Mouse (Mus musculus): Measurements from ENCODE around the gene Ubxn11. TPM values are rescaled to one million over a fixed set of nuclear protein-coding genes. Genes with fewer than 3 reads are reported as not detected.

Ubxn11 gene
- polyA plus RNA-seq, 1 experiment from 2014 or later: 4.3 TPM

DNA sequence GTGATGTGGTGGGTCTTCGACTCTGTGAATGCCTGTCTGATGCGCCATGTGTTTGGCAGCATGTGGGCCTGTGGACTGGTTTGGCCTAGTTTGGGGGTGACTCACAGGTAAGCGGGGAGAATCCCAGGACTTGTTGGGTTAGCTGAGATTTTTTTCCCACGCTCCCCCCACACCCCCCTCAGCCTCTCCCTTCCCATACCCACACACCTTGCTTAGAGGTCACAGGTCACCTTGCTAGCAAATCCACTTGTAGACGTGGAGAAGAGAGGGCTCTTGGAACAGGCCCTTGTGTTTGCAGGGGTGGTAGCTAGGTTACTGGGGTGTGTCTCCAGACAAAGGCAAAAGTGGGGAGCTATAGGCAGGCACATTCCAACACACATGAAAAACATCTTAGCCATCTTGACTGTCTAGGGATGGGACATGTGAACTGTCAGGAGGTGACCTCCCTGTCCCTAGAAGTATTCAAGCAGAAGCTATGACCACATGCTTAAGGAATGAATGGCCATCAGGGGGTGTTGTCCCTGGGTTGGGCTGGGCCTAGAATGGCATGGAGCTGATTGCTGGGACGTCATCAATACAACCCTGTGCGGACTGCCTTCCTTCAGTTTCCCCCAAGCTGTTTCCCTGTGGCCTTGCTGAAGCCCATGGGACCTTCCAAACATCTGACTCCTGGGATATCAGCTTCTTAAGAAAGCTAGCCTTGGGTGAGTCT is 34.4 kb upstream of the Ubxn11 start:
- Histone ChIP-seq H3K27ac (peak overlapping the region; percentile 61; the same call in 1 of the 2 replicates), H3K4me3 (replicated peaks) (no peak overlapping the region), H3K4me2 (peak overlapping the region; percentile 19; the same call in 1 of the 2 replicates), H3K9ac (no peak overlapping the region), H3K36me3 (no peaks in the 10 kb centered on the region), H3K9me3 (no peaks in the 10 kb centered on the region), H3K27me3 (replicated peaks) (no peaks in the 10 kb centered on the region; the same call in 1 of the 2 replicates), H3K4me1 (peaks cover 9% of the 10 kb centered on the region; the same call in 1 of the 2 replicates)
- ATAC-seq (ENCODE audit: insufficient read depth, low FRiP score, low read depth): 0 out of 2 replicates have a peak, but pooled peaks have one; percentile 37
- WGBS: 66% methylated on average over 7 of the region's 7 CpGs

DNA sequence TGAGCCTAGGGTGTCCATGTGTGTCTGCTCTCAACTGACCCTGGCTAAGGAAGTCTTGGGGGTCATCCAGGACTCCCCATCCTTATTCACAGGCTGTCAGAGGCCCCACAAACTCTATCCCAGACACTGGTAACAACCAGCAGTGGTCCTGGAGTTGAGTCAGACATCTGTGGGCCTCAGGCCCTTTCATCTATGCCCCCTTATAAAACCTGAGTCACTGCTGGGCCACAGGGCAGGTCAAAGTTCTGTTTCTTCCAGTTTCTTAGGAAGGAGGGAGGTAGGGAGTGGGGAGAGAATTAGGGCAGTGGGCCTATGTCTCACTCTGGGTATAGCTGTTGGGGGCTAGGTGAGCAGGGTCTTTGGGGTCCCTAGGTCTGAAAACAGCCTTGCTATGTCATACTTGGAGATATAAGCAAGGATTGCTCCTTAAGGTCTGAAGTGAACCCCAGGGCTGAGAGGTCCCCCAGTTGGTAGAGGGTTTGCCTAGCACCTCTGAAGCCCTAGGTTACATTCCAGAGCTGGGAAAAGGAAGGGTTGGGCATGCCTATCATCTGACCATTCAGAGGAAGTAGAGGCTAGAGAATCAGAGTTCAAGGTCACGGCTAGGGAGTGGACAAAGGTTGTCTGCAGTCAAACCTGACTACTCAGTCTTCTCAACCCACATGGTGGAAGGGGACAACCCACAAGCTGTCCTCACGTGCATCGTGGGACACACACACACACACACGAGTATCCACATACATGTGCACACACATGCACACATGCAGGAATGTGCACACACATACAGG is 33.4 kb upstream of the Ubxn11 start:
- 85% methylated on average over 4 of the region's 4 CpGs for WGBS
- H3K36me3 ChIP-seq: no peaks in the 10 kb centered on the region
- H3K4me1 ChIP-seq: peaks cover 9% of the 10 kb centered on the region; the same call in 1 of the 2 replicates
- no peak overlapping the region for H3K9ac ChIP-seq
- no peaks in the 10 kb centered on the region for H3K9me3 ChIP-seq
- H3K4me2 ChIP-seq: peak overlapping the region; percentile 19; the same call in 1 of the 2 replicates
- no peak for ATAC-seq (ENCODE audit: insufficient read depth, low FRiP score, low read depth)
- H3K4me3 ChIP-seq (replicated peaks): no peak overlapping the region
- no peaks in the 10 kb centered on the region; the same call in 1 of the 2 replicates for H3K27me3 ChIP-seq (replicated peaks)
- no peak overlapping the region for H3K27ac ChIP-seq

DNA sequence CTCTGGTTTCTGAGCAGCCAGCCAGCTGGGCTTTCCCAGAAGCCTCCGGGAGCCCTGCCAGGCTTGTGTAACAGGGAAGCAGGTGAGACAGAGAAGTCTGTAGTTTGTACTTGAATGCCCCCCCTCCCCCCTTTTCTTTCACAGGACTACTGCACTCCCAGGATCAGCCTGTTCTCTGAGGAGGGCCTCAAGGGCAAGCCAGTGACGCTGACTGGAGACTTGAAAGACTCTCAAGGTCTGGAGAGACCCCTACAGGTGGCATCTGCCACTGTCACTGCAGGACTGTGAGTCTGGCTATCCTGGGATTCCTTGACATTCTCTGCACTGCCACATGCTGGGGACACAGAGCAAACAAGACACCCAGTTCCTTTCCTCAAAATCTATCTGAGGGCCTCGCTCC is 23.7 kb upstream of the Ubxn11 start:
- ATAC-seq (ENCODE audit: insufficient read depth, low FRiP score, low read depth): no peak; the same call in 1 of the 2 replicates
- no peak overlapping the region for H3K4me3 ChIP-seq (replicated peaks)
- WGBS: 26% methylated on average over 3 of the region's 3 CpGs

DNA sequence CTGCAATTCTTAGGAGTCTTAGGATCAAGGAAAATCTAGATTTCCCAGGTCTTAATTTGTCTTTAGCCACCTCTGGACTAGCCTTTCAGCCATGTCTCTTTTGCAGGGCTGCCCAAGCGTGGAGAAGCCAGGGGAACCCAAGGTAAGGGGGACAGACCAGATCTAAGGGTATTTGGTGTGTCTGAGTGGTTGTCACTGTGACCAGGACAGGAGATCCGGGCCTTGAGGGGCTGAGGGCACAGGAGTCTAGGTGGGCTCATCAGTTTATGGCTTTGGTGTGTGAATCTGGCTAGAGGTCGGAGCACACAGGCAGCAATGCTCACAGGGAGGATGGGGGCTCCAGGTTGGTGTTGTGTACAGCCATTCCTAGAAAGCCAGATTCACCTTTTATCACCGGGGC is 21.7 kb upstream of the Ubxn11 start:
- Histone ChIP-seq H3K4me2 (no peak overlapping the region), H3K9me3 (no peaks in the 10 kb centered on the region), H3K27ac (no peak overlapping the region), H3K4me1 (peaks cover 9% of the 10 kb centered on the region), H3K9ac (no peak overlapping the region), H3K4me3 (replicated peaks) (no peak overlapping the region), H3K27me3 (replicated peaks) (no peaks in the 10 kb centered on the region), H3K36me3 (no peaks in the 10 kb centered on the region)
- WGBS: 78% methylated on average over 4 of the region's 4 CpGs
- no peak for ATAC-seq (ENCODE audit: insufficient read depth, low FRiP score, low read depth)

More for the DNA sequence above, 23.7 kb upstream of the Ubxn11 start:
- Histone ChIP-seq H3K4me1 (peaks cover 9% of the 10 kb centered on the region), H3K27me3 (replicated peaks) (no peaks in the 10 kb centered on the region), H3K9ac (no peak overlapping the region), H3K4me2 (no peak overlapping the region), H3K36me3 (no peaks in the 10 kb centered on the region), H3K9me3 (no peaks in the 10 kb centered on the region), H3K27ac (no peak overlapping the region)

DNA sequence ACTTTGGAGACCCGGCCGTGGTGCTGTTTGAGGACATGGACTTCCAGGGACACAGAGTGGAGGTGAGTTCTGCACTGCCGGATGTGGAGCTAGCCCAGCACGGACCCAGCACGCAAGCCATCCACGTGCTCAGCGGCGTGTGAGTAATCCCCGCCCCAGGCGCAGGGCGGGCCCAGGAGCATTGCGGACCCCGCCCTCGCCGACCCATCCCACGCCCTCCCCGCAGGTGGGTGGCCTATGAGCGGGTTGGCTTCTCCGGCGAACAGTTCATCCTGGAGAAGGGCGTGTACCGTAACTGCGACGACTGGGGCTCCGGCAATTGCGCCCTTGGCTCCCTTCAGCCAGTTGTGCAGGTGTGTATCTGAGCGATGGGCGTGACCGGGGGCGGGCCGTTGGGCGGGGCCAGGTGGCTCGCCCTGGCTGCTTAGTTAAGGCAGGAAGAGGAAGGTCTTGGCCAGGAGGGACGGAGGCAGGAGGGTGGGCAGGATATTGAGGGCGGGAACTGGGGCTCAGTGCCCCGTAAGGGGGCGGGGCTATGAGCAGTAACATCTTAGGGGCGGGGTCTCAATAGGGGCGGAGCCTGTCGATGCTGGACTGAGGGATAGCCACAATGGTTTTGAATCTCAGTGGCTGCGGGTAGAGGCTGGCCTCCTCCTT is 20.5 kb upstream of the Ubxn11 start:
- Histone ChIP-seq H3K4me1 (peaks cover 9% of the 10 kb centered on the region), H3K36me3 (no peaks in the 10 kb centered on the region), H3K4me2 (peak overlapping the region; percentile 68), H3K9me3 (no peaks in the 10 kb centered on the region), H3K9ac (no peak overlapping the region), H3K27ac (no peak overlapping the region), H3K27me3 (replicated peaks) (no peaks in the 10 kb centered on the region), H3K4me3 (replicated peaks) (peak overlapping the region; percentile 36)
- ATAC-seq (ENCODE audit: insufficient read depth, low FRiP score, low read depth): peak; percentile 94
- WGBS: under 1% methylated on average over 41 of the region's 41 CpGs

DNA sequence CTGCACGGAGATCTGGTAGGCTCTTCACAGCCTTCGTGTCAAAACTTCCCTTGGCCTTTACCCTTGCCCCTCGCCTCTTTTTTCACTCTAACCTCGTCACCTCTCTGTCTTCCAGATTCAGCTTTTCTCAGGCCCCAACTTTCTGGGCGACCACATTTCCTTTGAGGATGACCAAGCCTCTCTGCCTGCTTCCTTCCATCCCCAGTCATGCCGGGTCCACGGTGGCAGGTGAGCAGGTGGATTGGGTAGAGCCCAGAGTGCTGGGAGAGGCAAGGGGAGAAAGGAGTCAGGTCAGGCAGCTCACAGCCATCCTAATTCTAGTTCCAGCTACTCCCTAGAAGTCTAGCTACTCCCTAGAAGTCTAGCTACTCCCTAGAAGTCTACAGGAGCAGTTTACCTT is 19.9 kb upstream of the Ubxn11 start:
- no peak for ATAC-seq (ENCODE audit: insufficient read depth, low FRiP score, low read depth)
- no peaks in the 10 kb centered on the region for H3K27me3 ChIP-seq (replicated peaks)
- no peaks in the 10 kb centered on the region for H3K36me3 ChIP-seq
- no peak overlapping the region for H3K9ac ChIP-seq
- no peak overlapping the region for H3K27ac ChIP-seq
- peak overlapping the region; percentile 36 for H3K4me3 ChIP-seq (replicated peaks)
- peak overlapping the region; percentile 68 for H3K4me2 ChIP-seq
- peaks cover 9% of the 10 kb centered on the region for H3K4me1 ChIP-seq
- 9% methylated on average over 7 of the region's 7 CpGs for WGBS
- no peaks in the 10 kb centered on the region for H3K9me3 ChIP-seq

DNA sequence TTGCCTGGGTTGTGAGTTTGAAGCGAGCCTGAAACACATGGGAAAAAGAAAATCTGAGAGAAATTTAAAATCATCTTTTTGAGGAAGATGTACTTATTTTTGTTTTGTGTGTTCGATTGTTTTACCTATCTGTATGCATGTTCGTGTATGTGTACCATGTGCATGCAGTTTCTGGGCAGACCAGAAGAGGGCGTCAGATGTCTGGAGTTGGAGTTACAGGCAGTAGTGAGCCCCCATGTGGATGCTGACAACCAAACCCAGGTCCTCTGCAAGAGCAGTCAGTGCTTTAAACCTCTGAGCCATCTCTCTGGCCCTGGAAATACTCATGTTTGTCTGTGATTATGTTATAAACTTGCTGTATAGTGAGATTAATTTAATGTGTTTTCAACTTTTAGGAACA is 17.4 kb upstream of the Ubxn11 start:
- no peaks in the 10 kb centered on the region for H3K36me3 ChIP-seq
- no peak for ATAC-seq (ENCODE audit: insufficient read depth, low FRiP score, low read depth)
- no peak overlapping the region for H3K4me3 ChIP-seq (replicated peaks)
- H3K9ac ChIP-seq: no peak overlapping the region
- H3K4me2 ChIP-seq: no peak overlapping the region
- no peaks in the 10 kb centered on the region for H3K27me3 ChIP-seq (replicated peaks)
- 88% methylated on average over 4 of the region's 4 CpGs for WGBS
- H3K9me3 ChIP-seq: no peaks in the 10 kb centered on the region
- peaks cover 9% of the 10 kb centered on the region for H3K4me1 ChIP-seq
- H3K27ac ChIP-seq: no peak overlapping the region

DNA sequence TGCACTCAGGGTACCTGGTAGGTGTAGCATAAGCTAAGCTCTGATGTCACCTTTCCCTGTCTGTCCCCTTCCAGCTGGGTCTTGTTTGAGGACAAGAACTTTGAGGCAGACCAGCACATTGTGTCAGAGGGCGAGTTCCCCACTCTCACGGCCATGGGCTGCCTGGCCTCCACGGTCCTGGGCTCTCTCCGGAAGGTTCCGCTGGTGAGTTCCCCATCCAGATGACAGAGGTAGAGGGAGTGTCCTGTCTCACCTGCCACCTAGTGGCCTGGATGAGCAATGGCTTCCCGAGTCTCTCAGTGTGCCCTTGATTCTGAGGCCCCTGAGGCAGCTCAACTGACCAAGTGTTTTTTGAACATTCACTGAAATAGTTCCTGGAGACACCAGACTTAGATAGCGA is 15.0 kb upstream of the Ubxn11 start:
- Histone ChIP-seq H3K27ac (no peak overlapping the region), H3K27me3 (replicated peaks) (no peaks in the 10 kb centered on the region), H3K4me1 (no peaks in the 10 kb centered on the region), H3K36me3 (no peaks in the 10 kb centered on the region), H3K4me3 (replicated peaks) (no peak overlapping the region), H3K4me2 (no peak overlapping the region), H3K9ac (no peak overlapping the region), H3K9me3 (no peaks in the 10 kb centered on the region)
- 30% methylated on average over 7 of the region's 7 CpGs for WGBS
- ATAC-seq (ENCODE audit: insufficient read depth, low FRiP score, low read depth): 0 out of 2 replicates have a peak, but pooled peaks have one; percentile 35

DNA sequence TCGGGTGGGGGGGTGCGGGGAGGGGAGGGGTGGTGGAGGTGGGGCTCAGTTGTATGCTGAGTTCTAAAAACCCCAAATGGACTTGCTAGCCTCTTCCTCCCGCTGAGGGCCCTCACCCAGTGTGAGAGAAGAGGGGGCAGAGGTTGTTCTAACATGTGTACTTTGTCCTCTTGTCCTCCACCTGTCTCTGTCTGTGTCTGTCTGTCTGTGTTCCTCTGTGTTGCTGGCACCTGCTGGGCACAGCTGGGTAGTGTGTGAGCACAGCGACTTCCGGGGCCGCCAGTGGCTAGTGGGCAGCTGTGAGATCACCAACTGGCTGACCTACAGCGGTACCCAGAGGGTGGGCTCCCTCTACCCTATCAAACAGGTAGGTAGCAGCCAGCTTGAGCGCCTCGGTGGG is 13.3 kb upstream of the Ubxn11 start:
- Histone ChIP-seq H3K4me3 (replicated peaks) (no peak overlapping the region), H3K36me3 (no peaks in the 10 kb centered on the region), H3K4me1 (no peaks in the 10 kb centered on the region), H3K9ac (no peak overlapping the region), H3K4me2 (no peak overlapping the region), H3K27me3 (replicated peaks) (no peaks in the 10 kb centered on the region), H3K9me3 (no peaks in the 10 kb centered on the region), H3K27ac (no peak overlapping the region)
- 78% methylated on average over 9 of the region's 9 CpGs for WGBS
- no peak for ATAC-seq (ENCODE audit: insufficient read depth, low FRiP score, low read depth)

DNA sequence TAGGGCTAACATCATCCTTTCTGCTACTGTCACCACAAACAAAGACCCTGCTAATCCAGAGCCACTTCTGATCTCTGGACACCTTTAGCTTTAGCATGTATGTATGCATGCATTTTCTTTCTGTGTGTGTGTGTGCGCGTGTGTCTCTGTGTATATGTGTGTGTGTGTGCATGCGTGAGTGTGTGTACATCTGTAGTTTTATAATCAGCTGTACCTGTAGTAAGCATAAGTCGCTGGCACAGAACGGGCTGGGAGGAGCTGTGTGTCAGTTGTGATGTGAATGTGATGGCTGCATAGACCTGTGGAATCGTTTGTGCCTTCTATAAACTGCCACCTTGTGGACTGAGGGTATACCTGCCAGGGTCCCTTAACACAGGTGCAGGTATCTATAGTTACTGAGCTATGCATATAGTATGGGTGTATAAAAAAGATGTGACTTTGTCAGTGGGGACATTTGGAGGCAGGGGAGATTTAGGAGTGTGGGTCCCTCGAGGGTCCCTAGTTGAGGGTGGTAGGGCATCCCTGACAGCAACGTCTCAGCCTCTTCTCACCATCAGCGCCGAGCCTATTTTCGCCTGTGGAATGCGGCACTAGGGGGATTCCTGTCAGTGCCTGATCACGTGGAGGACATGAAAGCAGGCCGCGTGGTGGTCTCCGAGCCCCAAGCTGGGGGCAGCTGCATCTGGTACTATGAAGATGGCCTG is 11.7 kb upstream of the Ubxn11 start:
- no peak overlapping the region for H3K27ac ChIP-seq
- H3K9me3 ChIP-seq: no peaks in the 10 kb centered on the region
- no peak overlapping the region for H3K4me2 ChIP-seq
- no peaks in the 10 kb centered on the region for H3K36me3 ChIP-seq
- no peak for ATAC-seq (ENCODE audit: insufficient read depth, low FRiP score, low read depth)
- no peaks in the 10 kb centered on the region for H3K4me1 ChIP-seq
- WGBS: 78% methylated on average over 16 of the region's 16 CpGs
- H3K4me3 ChIP-seq (replicated peaks): no peak overlapping the region
- no peaks in the 10 kb centered on the region for H3K27me3 ChIP-seq (replicated peaks)
- no peak overlapping the region for H3K9ac ChIP-seq

DNA sequence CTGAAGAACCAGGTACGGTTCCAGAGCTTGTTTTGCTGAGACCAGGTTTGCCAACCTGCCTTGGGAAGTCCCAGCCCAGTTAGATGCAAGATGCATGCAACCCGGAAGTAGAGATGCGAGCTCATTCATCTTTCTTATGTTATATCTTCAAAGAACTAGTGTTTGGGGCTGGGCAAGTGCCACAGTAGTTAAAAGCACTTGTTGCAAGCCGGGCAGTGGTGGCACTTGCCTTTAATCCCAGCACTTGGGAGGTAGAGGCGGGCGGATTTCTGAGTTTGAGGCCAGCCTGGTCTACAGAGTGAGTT is 11.2 kb upstream of the Ubxn11 start:
- H3K9ac ChIP-seq: no peak overlapping the region
- no peak overlapping the region for H3K4me3 ChIP-seq (replicated peaks)
- WGBS: 83% methylated on average over 6 of the region's 6 CpGs
- no peaks in the 10 kb centered on the region for H3K27me3 ChIP-seq (replicated peaks)
- no peak for ATAC-seq (ENCODE audit: insufficient read depth, low FRiP score, low read depth)
- H3K4me2 ChIP-seq: no peak overlapping the region
- no peaks in the 10 kb centered on the region for H3K36me3 ChIP-seq
- no peaks in the 10 kb centered on the region for H3K9me3 ChIP-seq
- H3K4me1 ChIP-seq: no peaks in the 10 kb centered on the region
- H3K27ac ChIP-seq: no peak overlapping the region

Data from stomach, embryonic 15.5 days (tissue).